Mouse (Mus musculus) myocyte (in vitro differentiated cells): ENCODE results near the gene Bex1. TPM values are rescaled to one million over a fixed set of nuclear protein-coding genes. Genes with fewer than 3 reads are reported as not detected.

Source experiments
- H3K27me3 ChIP-seq: one replicate; pipeline ENCODE4 v1.6.1; 2011; ENCODE audit not compliant: control insufficient read depth, insufficient read depth, insufficient read length
- H3K36me3 ChIP-seq: one replicate; pipeline ENCODE4 v1.6.1; 2011; ENCODE audit not compliant: control insufficient read depth, insufficient read depth
- H3K4me2 ChIP-seq: one replicate; pipeline ENCODE4 v1.6.1; 2011; ENCODE audit warnings: low read depth, control low read depth
- H3K4me3 ChIP-seq: one replicate; pipeline ENCODE4 v1.5.1; 2011; ENCODE audit warnings: mild to moderate bottlenecking, control low read depth, moderate library complexity
- H3K79me2 ChIP-seq: one replicate; pipeline ENCODE4 v1.6.1; 2011; ENCODE audit not compliant: control insufficient read depth, insufficient read depth
- H3ac ChIP-seq: one replicate; pipeline ENCODE4 v1.6.1; 2011; ENCODE audit not compliant: control insufficient read depth, insufficient read length
- CEBPB ChIP-seq: IDR thresholded peaks from 2 replicates; pipeline ENCODE4 v1.6.1; 2011; ENCODE audit warnings: mild to moderate bottlenecking, moderate library complexity; ENCODE audit not compliant: poor library complexity, insufficient read depth, severe bottlenecking
- E2F4 ChIP-seq: IDR thresholded peaks from one replicate; pipeline ENCODE4 v1.6.1; 2011; ENCODE audit warnings: mild to moderate bottlenecking, control low read depth, moderate library complexity; ENCODE audit not compliant: insufficient read depth
- MAX ChIP-seq: IDR thresholded peaks from one replicate; pipeline ENCODE4 v1.6.1; 2011; ENCODE audit warnings: low read depth, mild to moderate bottlenecking, control low read depth
- MYOD1 ChIP-seq, 3 experiments: IDR thresholded peaks; one replicate each; pipeline ENCODE4 v1.6.1; 2011; ENCODE audit warnings: control low read depth in 2 of 3, low read depth in 2 of 3, mild to moderate bottlenecking in 2 of 3, moderate library complexity in 1 of 3; ENCODE audit not compliant: insufficient read length in 2 of 3, control insufficient read depth in 1 of 3
- MYOG ChIP-seq, 3 experiments: IDR thresholded peaks; one replicate each; pipeline ENCODE4 v1.6.1; 2011; ENCODE audit warnings: control low read depth in 2 of 3, low read depth in 2 of 3, mild to moderate bottlenecking in 2 of 3; ENCODE audit not compliant: insufficient read length in 2 of 3, control insufficient read depth in 1 of 3, insufficient read depth in 1 of 3
- POLR2A ChIP-seq: IDR thresholded peaks from one replicate; pipeline ENCODE4 v1.6.1; 2011; ENCODE audit warnings: low read depth, mild to moderate bottlenecking, control low read depth, moderate library complexity; ENCODE audit not compliant: insufficient read length
- POLR2AphosphoS2 ChIP-seq: IDR thresholded peaks from one replicate; pipeline ENCODE4 v1.6.1; 2011; ENCODE audit warnings: low read depth, control low read depth; ENCODE audit not compliant: insufficient read length
- REST ChIP-seq: IDR thresholded peaks from one replicate; pipeline ENCODE4 v1.6.1; 2011; ENCODE audit warnings: mild to moderate bottlenecking, control low read depth, moderate library complexity; ENCODE audit not compliant: insufficient read depth, insufficient read length
- SRF ChIP-seq: IDR thresholded peaks from one replicate; pipeline ENCODE4 v1.6.1; 2011; ENCODE audit warnings: low read depth; ENCODE audit not compliant: control insufficient read depth, insufficient read length
- TCF12 ChIP-seq: IDR thresholded peaks from one replicate; pipeline ENCODE4 v1.6.1; 2011; ENCODE audit warnings: mild to moderate bottlenecking, control low read depth; ENCODE audit not compliant: poor library complexity, insufficient read depth, severe bottlenecking
- TCF3 ChIP-seq: IDR thresholded peaks from one replicate; pipeline ENCODE4 v1.6.1; 2011; ENCODE audit warnings: low read depth, control low read depth; ENCODE audit not compliant: insufficient read length
- USF1 ChIP-seq: IDR thresholded peaks from one replicate; pipeline ENCODE4 v1.6.1; 2011; ENCODE audit warnings: low read depth, mild to moderate bottlenecking, control low read depth, moderate library complexity
- polyA plus RNA-seq: library from polyadenylated mRNA; unstranded; fragments of >200 nt; fragmentation: generic; extraction: Trizol; gene quantifications from one replicate; pipeline ENCODE4 v1.2.1, GENCODE M21; 2012; ENCODE audit warnings: missing spikeins

The Bex1 gene
- polyA plus RNA-seq, 1 experiment: 12.6 TPM

- H3K36me3 ChIP-seq: no peaks in the 10 kb centered on the region
- no peak for TF ChIP-seq POLR2A
- peak overlapping the region; percentile 62 for H3ac ChIP-seq
- peaks cover 7% of the 10 kb centered on the region for H3K79me2 ChIP-seq
- no peaks in the 10 kb centered on the region for H3K27me3 ChIP-seq
- H3K4me2 ChIP-seq: peak overlapping the region; percentile 62
- peak overlapping the region; percentile 82 for H3K4me3 ChIP-seq
Measured at GRCm38 (mm10) chrX:136171189-136172117, 43.9 kb downstream of the Bex1 start.

GRCm38 (mm10) chrX:136170625-136171024, 44.7 kb downstream of the Bex1 start:
- TF ChIP-seq TCF12 (no peak), MYOG (IDR thresholded peaks at IDR 0.05; ENCODE audit: control insufficient read depth in 1 of 3, insufficient read depth in 1 of 3, insufficient read length in 2 of 3, low read depth in 2 of 3) (no peak), MAX (no peak), E2F4 (no peak), REST (no peak), SRF (no peak), MYOD1 (IDR thresholded peaks at IDR 0.05; ENCODE audit: control insufficient read depth in 1 of 3, insufficient read length in 2 of 3, low read depth in 2 of 3) (no peak), POLR2A (no peak), POLR2AphosphoS2 (no peak), TCF3 (no peak), CEBPB (no peak), USF1 (no peak)

More at GRCm38 (mm10) chrX:136170625-136171024, 44.7 kb downstream of the Bex1 start:
- Histone ChIP-seq H3ac (no peak overlapping the region), H3K27me3 (no peaks in the 10 kb centered on the region), H3K4me3 (peak overlapping the region; percentile 82), H3K4me2 (peak overlapping the region; percentile 55), H3K79me2 (peaks cover 7% of the 10 kb centered on the region), H3K36me3 (no peaks in the 10 kb centered on the region)

Other genes with a start within 250 kb of the Bex1 start
- 0.29 TPM for gene Arxes2, start 221.7 kb downstream of the Bex1 start, polyA plus RNA-seq
- gene Arxes1, start 182.1 kb downstream of the Bex1 start, polyA plus RNA-seq: not detected
- gene Bex2, start 147.3 kb downstream of the Bex1 start, polyA plus RNA-seq: 2.9 TPM
- 23.8 TPM for gene Nxf3, start 130.3 kb downstream of the Bex1 start, polyA plus RNA-seq
- gene Bex4, start 76.5 kb downstream of the Bex1 start, polyA plus RNA-seq: not detected
- 47.7 TPM for gene Tceal8, start 43.2 kb downstream of the Bex1 start, polyA plus RNA-seq
- gene Tceal5, start 11.6 kb downstream of the Bex1 start, polyA plus RNA-seq: 17.5 TPM
- gene Tceal7, start 734 bp downstream of the Bex1 start, polyA plus RNA-seq: 15.4 TPM
- 98.5 TPM for gene Tceal9, start 29.6 kb upstream of the Bex1 start, polyA plus RNA-seq
- 197 TPM for gene Bex3, start 54.7 kb upstream of the Bex1 start, polyA plus RNA-seq